Mouse (Mus musculus) right cerebral cortex, postnatal 36 days (tissue): ENCODE results near the gene Creb3l1.
A peak's percentile ranks its signal among the peaks of the same experiment; 100 is the strongest.

Source experiments
- DNase-seq, 2 experiments: peaks; one replicate each; pipeline ENCODE4 v3.0.0; 2022; ENCODE audit warnings: low spot score in 2 of 2, mixed read lengths in 1 of 2

The Creb3l1 gene

GRCm38 (mm10) chr2:91965417-91965816, 58.9 kb downstream of the Creb3l1 start:
- no peak for DNase-seq

- no peak for DNase-seq
Measured at GRCm38 (mm10) chr2:91964610-91965204, 59.6 kb downstream of the Creb3l1 start.

GRCm38 (mm10) chr2:91963443-91963932, 60.8 kb downstream of the Creb3l1 start:
- DNase-seq, result peak; percentile 87 to 91

GRCm38 (mm10) chr2:91962864-91963401, 61.4 kb downstream of the Creb3l1 start:
- no peak for DNase-seq

GRCm38 (mm10) chr2:91961901-91962761, 62.2 kb downstream of the Creb3l1 start:
- DNase-seq, result no peak

GRCm38 (mm10) chr2:91960459-91960858, 63.8 kb downstream of the Creb3l1 start:
- DNase-seq, result no peak

- DNase-seq, result no peak
Measured at GRCm38 (mm10) chr2:91959544-91960410, 64.5 kb downstream of the Creb3l1 start.

- DNase-seq, result no peak
Measured at GRCm38 (mm10) chr2:91958701-91959457, 65.4 kb downstream of the Creb3l1 start.

GRCm38 (mm10) chr2:91958049-91958448, 66.3 kb downstream of the Creb3l1 start:
- no peak for DNase-seq

- DNase-seq, result peak; percentile 91 to 94
Measured at GRCm38 (mm10) chr2:91957096-91957495, 67.2 kb downstream of the Creb3l1 start.

GRCm38 (mm10) chr2:91955875-91956274, 68.4 kb downstream of the Creb3l1 start:
- no peak for DNase-seq

GRCm38 (mm10) chr2:91955121-91955591, 69.1 kb downstream of the Creb3l1 start:
- DNase-seq, result no peak

- DNase-seq, result no peak
Measured at GRCm38 (mm10) chr2:91953825-91954224, 70.5 kb downstream of the Creb3l1 start.

GRCm38 (mm10) chr2:91950275-91951085, 73.8 kb downstream of the Creb3l1 start:
- DNase-seq, result no peak

- DNase-seq, result no peak
Measured at GRCm38 (mm10) chr2:91949411-91950274, 74.7 kb downstream of the Creb3l1 start.

GRCm38 (mm10) chr2:91948792-91949241, 75.5 kb downstream of the Creb3l1 start:
- DNase-seq, result no peak

- no peak for DNase-seq
Measured at GRCm38 (mm10) chr2:91948151-91948509, 76.2 kb downstream of the Creb3l1 start.

- DNase-seq, result no peak
Measured at GRCm38 (mm10) chr2:91947397-91948150, 76.7 kb downstream of the Creb3l1 start.
